Mouse (Mus musculus): Measurements from ENCODE around the gene Anapc15. TPM values are rescaled to one million over a fixed set of nuclear protein-coding genes. Genes with fewer than 3 reads are reported as not detected.

The Anapc15 gene
- total RNA-seq, 1 experiment, result 123 TPM

DNA sequence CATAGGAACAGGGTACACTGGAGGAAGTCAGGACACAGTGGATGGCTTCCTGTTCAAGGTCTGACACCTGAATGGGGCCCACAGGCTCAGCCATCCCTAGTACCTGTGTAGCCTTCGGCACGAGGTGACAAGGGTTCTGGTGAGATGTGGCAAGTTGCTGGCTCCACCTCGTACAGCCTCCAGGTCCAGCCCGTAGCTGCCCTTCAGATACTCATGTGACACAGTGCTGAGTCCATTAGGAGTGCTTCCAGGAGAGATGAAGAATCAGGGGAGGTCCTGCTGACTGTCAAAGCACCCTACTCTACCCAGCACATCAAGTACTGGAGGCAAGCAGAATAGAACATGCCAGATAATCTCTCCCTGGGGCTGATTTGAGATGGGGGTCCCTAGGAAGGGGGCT lies 31.1 kb upstream of the Anapc15 start:
- H3K4me3 ChIP-seq (ENCODE audit: insufficient read depth in 1 of 2, low read depth in 1 of 2, low read length in 2 of 2, poor library complexity in 1 of 2, severe bottlenecking in 1 of 2), result no peak overlapping the region
- H3K4me1 ChIP-seq (ENCODE audit: control insufficient read depth in 2 of 2, insufficient read depth in 2 of 2, low read length in 2 of 2, poor library complexity in 1 of 2), result peaks cover 1 to 24% of the 10 kb centered on the region in 2 experiments; a peak in 3 of 4 replicates
- peaks cover 58% of the 10 kb centered on the region for H3K36me3 ChIP-seq (ENCODE audit: control insufficient read depth, insufficient read depth, low read length, poor library complexity, severe bottlenecking)
- H3K27ac ChIP-seq (ENCODE audit: insufficient read depth, low read depth, low read length, poor library complexity, severe bottlenecking), result 0 out of 2 replicates have a peak overlapping the region, but pooled peaks have one; percentile 19
- TF ChIP-seq HCFC1 (IDR thresholded peaks at IDR 0.05; ENCODE audit: borderline replicate concordance, insufficient read depth, low read length) (no peak), ZC3H11A (IDR thresholded peaks at IDR 0.05; ENCODE audit: borderline replicate concordance, low read depth, low read length) (no peak), ZNF384 (IDR thresholded peaks at IDR 0.05; ENCODE audit: low read depth, low read length) (no peak), MAFK (IDR thresholded peaks at IDR 0.05; ENCODE audit: insufficient read depth, low read depth, low read length) (no peak), CHD2 (IDR thresholded peaks at IDR 0.05; ENCODE audit: low read depth, low read length) (no peak)
- H3K9ac ChIP-seq (ENCODE audit: insufficient read depth, low read depth, low read length, poor library complexity, severe bottlenecking), result peak overlapping the region; percentile 10; the same call in 1 of the 2 replicates
- in situ Hi-C loops (cut with MboI; ENCODE audit: low sequenced_read_pairs in 2 of 2, unreplicated experiment in 2 of 2), result no loop called here
- no peaks in the 10 kb centered on the region for H3K9me3 ChIP-seq (ENCODE audit: control insufficient read depth, insufficient read depth, low read depth, low read length)
- no peak for DNase-seq (ENCODE audit: low read depth, low spot score)

DNA sequence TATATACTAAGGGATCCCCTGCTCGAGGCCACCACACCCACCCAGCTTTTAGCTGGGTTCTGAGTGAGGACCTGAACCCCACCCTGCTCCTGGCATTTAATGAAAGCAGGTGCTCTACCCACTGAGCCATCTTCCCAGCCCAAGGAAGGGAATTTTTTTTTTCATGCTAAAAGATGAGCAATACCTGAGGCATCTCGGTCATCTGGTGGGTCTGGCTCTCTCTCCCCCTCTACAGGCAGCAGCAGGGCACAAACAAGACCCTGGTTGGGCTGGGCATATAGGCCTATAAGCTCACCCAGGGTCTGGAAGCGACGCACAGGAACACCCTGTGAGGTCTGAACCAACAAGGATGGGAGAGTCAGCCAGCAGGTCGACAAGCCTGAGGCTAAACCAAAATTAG lies 30.2 kb upstream of the Anapc15 start:
- Histone ChIP-seq H3K27ac (ENCODE audit: insufficient read depth, low read depth, low read length, poor library complexity, severe bottlenecking) (no peak overlapping the region), H3K9ac (ENCODE audit: insufficient read depth, low read depth, low read length, poor library complexity, severe bottlenecking) (no peak overlapping the region), H3K4me1 (ENCODE audit: control insufficient read depth in 2 of 2, insufficient read depth in 2 of 2, low read length in 2 of 2, poor library complexity in 1 of 2) (peaks cover 1 to 24% of the 10 kb centered on the region in 2 experiments; a peak in 3 of 4 replicates), H3K9me3 (ENCODE audit: control insufficient read depth, insufficient read depth, low read depth, low read length) (no peaks in the 10 kb centered on the region), H3K36me3 (ENCODE audit: control insufficient read depth, insufficient read depth, low read length, poor library complexity, severe bottlenecking) (peaks cover 51% of the 10 kb centered on the region), H3K4me3 (ENCODE audit: insufficient read depth in 1 of 2, low read depth in 1 of 2, low read length in 2 of 2, poor library complexity in 1 of 2, severe bottlenecking in 1 of 2) (no peak overlapping the region)
- in situ Hi-C loops (cut with MboI; ENCODE audit: low sequenced_read_pairs in 2 of 2, unreplicated experiment in 2 of 2), result no loop called here
- no peak for DNase-seq (ENCODE audit: low read depth, low spot score)
- no peak for TF ChIP-seq MAFK (IDR thresholded peaks at IDR 0.05; ENCODE audit: insufficient read depth, low read depth, low read length)
- TF ChIP-seq ZNF384 (IDR thresholded peaks at IDR 0.05; ENCODE audit: low read depth, low read length), result peak; percentile 81

- TF ChIP-seq MAFK (IDR thresholded peaks at IDR 0.05; ENCODE audit: insufficient read depth, low read depth, low read length) (no peak), ZC3H11A (IDR thresholded peaks at IDR 0.05; ENCODE audit: borderline replicate concordance, low read depth, low read length) (no peak), ZNF384 (IDR thresholded peaks at IDR 0.05; ENCODE audit: low read depth, low read length) (no peak), HCFC1 (IDR thresholded peaks at IDR 0.05; ENCODE audit: borderline replicate concordance, insufficient read depth, low read length) (no peak), CHD2 (IDR thresholded peaks at IDR 0.05; ENCODE audit: low read depth, low read length) (no peak)
- DNase-seq (ENCODE audit: low read depth, low spot score), result no peak
- H3K4me1 ChIP-seq (ENCODE audit: control insufficient read depth in 2 of 2, insufficient read depth in 2 of 2, low read length in 2 of 2, poor library complexity in 1 of 2), result peaks cover 1 to 28% of the 10 kb centered on the region in 2 experiments; a peak in 3 of 4 replicates
- no peak overlapping the region for H3K4me3 ChIP-seq (ENCODE audit: insufficient read depth in 1 of 2, low read depth in 1 of 2, low read length in 2 of 2, poor library complexity in 1 of 2, severe bottlenecking in 1 of 2)
- H3K9me3 ChIP-seq (ENCODE audit: control insufficient read depth, insufficient read depth, low read depth, low read length), result no peaks in the 10 kb centered on the region
- no peak overlapping the region for H3K27ac ChIP-seq (ENCODE audit: insufficient read depth, low read depth, low read length, poor library complexity, severe bottlenecking)
- peaks cover 44% of the 10 kb centered on the region for H3K36me3 ChIP-seq (ENCODE audit: control insufficient read depth, insufficient read depth, low read length, poor library complexity, severe bottlenecking)
- in situ Hi-C loops (cut with MboI; ENCODE audit: low sequenced_read_pairs in 2 of 2, unreplicated experiment in 2 of 2), result no loop called here
- H3K9ac ChIP-seq (ENCODE audit: insufficient read depth, low read depth, low read length, poor library complexity, severe bottlenecking), result no peak overlapping the region
Observed at GRCm38 (mm10) chr7:101833916-101834584, 29.5 kb upstream of the Anapc15 start.

DNA sequence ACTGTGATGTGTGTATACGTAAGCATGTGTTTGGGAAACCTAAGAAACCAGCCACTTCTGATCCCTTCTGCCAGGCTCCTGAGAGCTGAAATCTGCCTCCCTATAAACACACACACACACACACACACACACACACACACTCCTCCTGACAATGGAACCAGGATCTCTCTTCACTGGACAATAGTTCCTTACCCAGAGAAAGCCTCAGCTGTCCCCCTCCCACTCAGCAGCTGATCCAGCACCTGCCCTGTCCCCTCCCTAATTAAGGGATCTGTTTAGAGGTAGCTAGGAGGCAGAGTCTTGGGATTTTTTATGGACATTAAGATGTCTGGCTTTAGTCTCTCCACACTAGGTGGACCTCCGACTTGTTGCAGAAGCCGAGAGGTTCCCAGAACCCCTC lies 28.6 kb upstream of the Anapc15 start:
- peaks cover 37% of the 10 kb centered on the region for H3K36me3 ChIP-seq (ENCODE audit: control insufficient read depth, insufficient read depth, low read length, poor library complexity, severe bottlenecking)
- in situ Hi-C loops (cut with MboI; ENCODE audit: low sequenced_read_pairs in 2 of 2, unreplicated experiment in 2 of 2), result no loop called here
- H3K9me3 ChIP-seq (ENCODE audit: control insufficient read depth, insufficient read depth, low read depth, low read length), result no peaks in the 10 kb centered on the region
- H3K4me1 ChIP-seq (ENCODE audit: control insufficient read depth in 2 of 2, insufficient read depth in 2 of 2, low read length in 2 of 2, poor library complexity in 1 of 2), result peaks cover 6 to 29% of the 10 kb centered on the region in 2 experiments; a peak in 3 of 4 replicates
- DNase-seq (ENCODE audit: low read depth, low spot score), result no peak
- TF ChIP-seq MAFK (IDR thresholded peaks at IDR 0.05; ENCODE audit: insufficient read depth, low read depth, low read length) (no peak), HCFC1 (IDR thresholded peaks at IDR 0.05; ENCODE audit: borderline replicate concordance, insufficient read depth, low read length) (no peak), ZNF384 (IDR thresholded peaks at IDR 0.05; ENCODE audit: low read depth, low read length) (no peak), ZC3H11A (IDR thresholded peaks at IDR 0.05; ENCODE audit: borderline replicate concordance, low read depth, low read length) (no peak), CHD2 (IDR thresholded peaks at IDR 0.05; ENCODE audit: low read depth, low read length) (no peak)
- H3K27ac ChIP-seq (ENCODE audit: insufficient read depth, low read depth, low read length, poor library complexity, severe bottlenecking), result no peak overlapping the region
- no peak overlapping the region for H3K4me3 ChIP-seq (ENCODE audit: insufficient read depth in 1 of 2, low read depth in 1 of 2, low read length in 2 of 2, poor library complexity in 1 of 2, severe bottlenecking in 1 of 2)
- H3K9ac ChIP-seq (ENCODE audit: insufficient read depth, low read depth, low read length, poor library complexity, severe bottlenecking), result no peak overlapping the region
